Mouse (Mus musculus) limb, embryonic 14.5 days (tissue): ENCODE data around the gene Fcgrt. TPM values are rescaled to one million over a fixed set of nuclear protein-coding genes. Genes with fewer than 3 reads are reported as not detected.

Experiments used
- ATAC-seq: fragments of 200-750 bp; cut with Nextera tagmentation; 2 replicates; pipeline ENCODE4 v1.8.0; 2017; ENCODE audit warnings: low read depth, moderate number of reproducible peaks, moderate TSS enrichment; ENCODE audit not compliant: low FRiP score
- DNase-seq: peaks from one replicate; pipeline ENCODE4 v3.0.0-alpha.2; 2015; ENCODE audit warnings: low spot score
- H3K27ac ChIP-seq: fragments of 300-500 bp; sonication (generic); replicated peaks from 2 replicates; pipeline ENCODE4 v1.5.1; 2014; ENCODE audit warnings: low read depth, mild to moderate bottlenecking, low read length, moderate library complexity, mixed read lengths
- H3K27me3 ChIP-seq: fragments of 300-500 bp; sonication (generic); 2 replicates; pipeline ENCODE4 v1.6.1; 2014; ENCODE audit warnings: low read length, mixed read lengths; ENCODE audit not compliant: control insufficient read depth, insufficient read depth
- H3K36me3 ChIP-seq: fragments of 300-500 bp; sonication (generic); 2 replicates; pipeline ENCODE4 v1.6.1; 2014; ENCODE audit warnings: mild to moderate bottlenecking, low read length, moderate library complexity, mixed read lengths; ENCODE audit not compliant: control insufficient read depth, insufficient read depth
- H3K4me1 ChIP-seq: fragments of 300-500 bp; sonication (generic); 2 replicates; pipeline ENCODE4 v1.6.1; 2014; ENCODE audit warnings: antibody characterized with exemption, low read length, mixed read lengths; ENCODE audit not compliant: control insufficient read depth, insufficient read depth
- H3K4me2 ChIP-seq: fragments of 300-500 bp; sonication (generic); replicated peaks from 2 replicates; pipeline ENCODE4 v1.6.1; 2014; ENCODE audit warnings: low read depth, mild to moderate bottlenecking, low read length, moderate library complexity; ENCODE audit not compliant: severe bottlenecking
- H3K4me3 ChIP-seq: fragments of 300-500 bp; sonication (generic); replicated peaks from 2 replicates; pipeline ENCODE4 v1.5.1; 2014; ENCODE audit warnings: low read length
- H3K9ac ChIP-seq: fragments of 300-500 bp; sonication (generic); 2 replicates; pipeline ENCODE4 v1.6.1; 2014; ENCODE audit warnings: mild to moderate bottlenecking, low read depth, low read length, moderate library complexity; ENCODE audit not compliant: severe bottlenecking
- H3K9me3 ChIP-seq: fragments of 300-500 bp; sonication (generic); 2 replicates; pipeline ENCODE4 v1.6.1; 2016; ENCODE audit warnings: low read length; ENCODE audit not compliant: control insufficient read depth
- POLR2A ChIP-seq: fragments of 200-500 bp; IDR thresholded peaks from 2 replicates; pipeline ENCODE4 v1.8.0; 2012; ENCODE audit warnings: inconsistent platforms, mild to moderate bottlenecking, moderate library complexity, borderline replicate concordance; ENCODE audit not compliant: insufficient read depth, insufficient read length; ENCODE audit errors: extremely low read depth
- WGBS: fragments of 180-500 bp; shearing (Covaris S2); extraction: QIAGEN DNeasy Blood & Tissue Kit; methylation state at CpG from one replicate; pipeline ENCODE4 v1.1.7; 2014; 5-methylcytosine and 5-hydroxymethylcytosine counted together
- polyA plus RNA-seq, 2 experiments: library from polyadenylated mRNA; depleted of rRNA in 1 of 2; stranded (reverse) in 1 of 2; unstranded in 1 of 2; fragments of >200 nt; fragmentation: Nextera tagmentation in 1 of 2; extraction: Ambion mirVana in 1 of 2; gene quantifications; 2 replicates each; pipeline versions ENCODE4 v1.2.1 to v1.2.3; 2012 to 2014

The Fcgrt gene
- polyA plus RNA-seq, 2 experiments: 56.1 to 88.4 TPM

DNA sequence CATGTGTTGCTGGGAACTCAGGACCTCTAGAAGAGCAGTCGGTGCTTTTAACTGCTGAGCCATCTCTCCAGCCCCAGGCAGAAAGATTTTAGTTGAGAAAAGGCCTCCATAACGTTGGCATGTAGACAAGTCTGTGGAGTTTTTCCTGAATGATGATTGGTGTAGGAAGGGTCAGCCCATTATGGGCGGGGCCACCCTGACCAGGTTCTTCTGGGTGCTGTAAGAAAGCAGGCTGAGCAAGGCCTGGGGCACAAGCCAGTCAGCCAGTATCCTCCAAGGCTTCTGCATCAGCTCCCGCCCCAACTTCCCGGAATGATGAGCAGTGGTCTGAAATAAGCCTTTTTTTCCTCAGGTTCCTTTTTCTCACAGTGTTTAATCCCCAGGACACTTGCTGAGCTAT is 22.6 kb downstream of the Fcgrt start:
- peaks cover 57% of the 10 kb centered on the region for H3K36me3 ChIP-seq
- no peak overlapping the region for H3K4me2 ChIP-seq
- TF ChIP-seq POLR2A: no peak
- H3K9ac ChIP-seq: no peak overlapping the region
- WGBS: 50% methylated on average over 5 of the region's 5 CpGs
- H3K4me3 ChIP-seq: no peak overlapping the region
- DNase-seq (no peak), ATAC-seq (no peak)
- no peaks in the 10 kb centered on the region for H3K9me3 ChIP-seq
- H3K27ac ChIP-seq: no peak overlapping the region
- H3K27me3 ChIP-seq: no peaks in the 10 kb centered on the region
- H3K4me1 ChIP-seq: no peaks in the 10 kb centered on the region

DNA sequence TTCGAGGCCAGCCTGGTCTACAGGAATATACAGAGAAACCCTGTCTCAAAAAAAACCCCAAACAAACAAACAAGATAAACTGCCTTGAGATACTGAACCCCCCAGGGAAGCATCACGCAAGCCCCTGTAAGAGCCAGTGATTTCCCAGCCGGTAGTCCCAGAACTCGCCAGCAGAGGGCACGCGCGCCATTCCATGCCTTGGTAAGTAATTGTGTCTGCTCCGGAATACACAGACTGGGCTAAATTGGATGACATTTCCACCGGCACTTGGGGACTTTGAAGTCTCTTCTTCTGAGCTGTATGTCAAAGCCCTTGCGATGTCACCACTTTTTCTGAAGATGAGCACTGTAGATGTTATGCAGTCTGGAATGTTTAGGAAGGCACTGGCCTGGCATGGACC is 23.8 kb downstream of the Fcgrt start:
- Histone ChIP-seq H3K9me3 (no peaks in the 10 kb centered on the region), H3K9ac (no peak overlapping the region), H3K4me2 (no peak overlapping the region), H3K36me3 (peaks cover 57% of the 10 kb centered on the region), H3K4me1 (no peaks in the 10 kb centered on the region), H3K27me3 (no peaks in the 10 kb centered on the region), H3K4me3 (no peak overlapping the region), H3K27ac (no peak overlapping the region)
- ATAC-seq (peak; percentile 64), DNase-seq (peak; percentile 92)
- TF ChIP-seq POLR2A: no peak
- WGBS: 2% methylated on average over 10 of the region's 10 CpGs

DNA sequence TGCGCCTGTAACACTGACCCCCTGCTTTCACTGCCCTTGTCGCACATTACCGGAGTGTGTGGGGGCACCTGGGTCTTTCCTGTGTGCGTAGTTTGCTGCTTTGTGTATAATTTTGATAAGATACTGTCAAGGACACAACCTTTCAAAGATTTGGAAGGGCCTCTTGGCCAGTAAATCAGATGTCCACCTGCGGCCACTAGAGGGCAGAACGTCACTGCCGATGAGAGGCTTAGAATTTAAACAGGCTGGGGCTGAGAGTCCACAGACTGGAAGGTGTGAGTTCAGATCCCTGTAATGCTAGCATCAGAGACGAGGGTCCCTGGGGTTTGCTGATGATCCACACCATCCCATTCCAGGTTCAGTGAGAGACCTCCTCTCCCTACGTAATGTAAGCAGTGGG is 25.1 kb downstream of the Fcgrt start:
- Histone ChIP-seq H3K27me3 (no peaks in the 10 kb centered on the region), H3K9ac (no peak overlapping the region), H3K9me3 (no peaks in the 10 kb centered on the region), H3K4me1 (no peaks in the 10 kb centered on the region), H3K4me3 (no peak overlapping the region), H3K4me2 (no peak overlapping the region), H3K36me3 (peaks cover 57% of the 10 kb centered on the region), H3K27ac (no peak overlapping the region)
- ATAC-seq (no peak), DNase-seq (peak; percentile 71)
- WGBS: 43% methylated on average over 9 of the region's 9 CpGs
- TF ChIP-seq POLR2A: no peak

DNA sequence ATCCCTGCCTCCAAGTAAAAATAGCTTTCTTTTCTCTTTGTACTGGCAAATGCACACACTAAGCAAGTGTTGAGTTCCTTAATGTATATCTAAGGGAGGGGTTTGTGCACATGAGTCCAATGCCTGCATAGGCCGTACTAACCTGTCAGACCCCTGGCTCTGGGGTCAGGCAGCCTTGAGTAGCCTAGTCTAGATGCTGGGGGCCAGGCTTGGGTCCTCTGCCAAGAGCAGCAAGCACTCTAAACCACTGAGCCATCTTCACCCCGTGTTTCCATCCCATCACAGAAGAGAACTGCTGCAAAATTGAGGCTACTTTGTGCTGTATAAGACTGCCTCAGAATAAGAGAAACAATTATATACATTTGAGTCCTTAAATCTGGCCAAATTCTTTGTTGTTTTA is 25.8 kb downstream of the Fcgrt start:
- H3K27ac ChIP-seq: no peak overlapping the region
- ATAC-seq: no peak
- no peak for TF ChIP-seq POLR2A
- no peaks in the 10 kb centered on the region for H3K27me3 ChIP-seq
- no peak overlapping the region for H3K9ac ChIP-seq
- no peak for DNase-seq
- peaks cover 53% of the 10 kb centered on the region for H3K36me3 ChIP-seq
- no peak overlapping the region for H3K4me3 ChIP-seq
- no peak overlapping the region for H3K4me2 ChIP-seq
- 90% methylated on average over 2 of the region's 2 CpGs for WGBS
- no peaks in the 10 kb centered on the region for H3K4me1 ChIP-seq
- no peaks in the 10 kb centered on the region for H3K9me3 ChIP-seq

DNA sequence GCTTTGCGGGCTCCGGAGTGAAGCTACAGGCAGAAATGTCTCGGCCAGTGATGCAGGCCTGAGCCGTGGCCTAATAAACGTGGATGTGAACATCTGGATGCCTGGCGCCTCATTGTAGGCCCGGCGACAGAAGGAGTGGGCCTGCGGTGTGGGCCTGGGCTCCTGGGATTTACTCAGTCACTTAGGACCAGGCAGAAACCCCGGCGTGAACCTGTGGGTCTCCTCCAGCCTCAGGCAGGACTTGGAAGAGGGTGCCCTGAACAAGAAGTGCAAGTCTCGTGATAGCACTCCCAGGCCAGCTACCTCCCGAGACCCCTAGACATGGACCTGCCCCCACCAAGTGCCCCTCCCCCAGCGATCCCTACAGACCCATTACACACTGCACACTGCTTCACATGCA is 26.3 kb downstream of the Fcgrt start:
- Histone ChIP-seq H3K9me3 (no peaks in the 10 kb centered on the region), H3K4me1 (no peaks in the 10 kb centered on the region), H3K27me3 (no peaks in the 10 kb centered on the region), H3K27ac (no peak overlapping the region), H3K36me3 (peaks cover 48% of the 10 kb centered on the region), H3K4me2 (no peak overlapping the region), H3K4me3 (no peak overlapping the region), H3K9ac (no peak overlapping the region)
- no peak for DNase-seq
- no peak for TF ChIP-seq POLR2A
- WGBS: 69% methylated on average over 14 of the region's 14 CpGs
- no peak for ATAC-seq

DNA sequence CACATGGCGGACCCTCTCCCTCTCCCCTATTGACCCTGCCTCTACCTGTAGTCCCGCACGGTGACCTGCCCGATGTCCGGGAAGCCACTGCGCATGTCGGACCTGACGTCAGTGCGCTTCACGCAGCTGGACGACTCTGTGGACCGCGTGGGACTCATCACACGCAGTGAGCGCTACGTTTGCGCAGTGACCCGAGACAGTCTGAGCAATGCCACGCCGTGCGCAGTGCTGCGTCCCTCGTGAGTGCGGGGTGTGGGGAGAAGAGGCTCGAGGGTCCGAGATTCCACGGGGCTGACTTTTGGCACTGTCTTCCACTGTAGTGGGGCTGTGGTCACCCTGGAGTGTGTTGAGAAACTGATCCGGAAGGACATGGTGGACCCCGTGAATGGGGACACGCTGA is 27.1 kb downstream of the Fcgrt start:
- Histone ChIP-seq H3K4me3 (no peak overlapping the region), H3K36me3 (peaks cover 46% of the 10 kb centered on the region), H3K4me2 (no peak overlapping the region), H3K27ac (no peak overlapping the region), H3K9ac (no peak overlapping the region), H3K27me3 (no peaks in the 10 kb centered on the region), H3K4me1 (no peaks in the 10 kb centered on the region), H3K9me3 (no peaks in the 10 kb centered on the region)
- no peak for TF ChIP-seq POLR2A
- WGBS: 90% methylated on average over 30 of the region's 30 CpGs
- ATAC-seq (no peak), DNase-seq (no peak)
